Mouse (Mus musculus): ENCODE measurements around the gene Tasp1. TPM values are rescaled to one million over a fixed set of nuclear protein-coding genes. Genes with fewer than 3 reads are reported as not detected.

Gene Tasp1
- total and polyA plus RNA-seq, 3 experiments: 17.0 to 31.5 TPM; not detected in 1

GRCm38 (mm10) chr2:140036854-140037253 lies 29.8 kb downstream of the Tasp1 start:
- DNase-seq (ENCODE audit: low read depth, low spot score): no peak
- Histone ChIP-seq H3K27me3 (ENCODE audit: control insufficient read depth in 1 of 2, insufficient read depth in 2 of 2, low read length in 2 of 2) (no peaks in the 10 kb centered on the region), H3K27ac (ENCODE audit: control insufficient read depth, low read depth, low read length) (no peak overlapping the region), H3K4me3 (ENCODE audit: control insufficient read depth in 1 of 2, insufficient read depth in 1 of 2, low read depth in 2 of 2, low read length in 2 of 2) (no peak overlapping the region), H3K36me3 (ENCODE audit: control insufficient read depth in 1 of 2, insufficient read depth in 2 of 2, low read length in 2 of 2) (peaks cover 0 to 10% of the 10 kb centered on the region in 2 experiments; a peak in 2 of 4 replicates), H3K9ac (ENCODE audit: control insufficient read depth, low read depth, low read length, poor library complexity, severe bottlenecking) (no peak overlapping the region), H3K4me1 (ENCODE audit: control insufficient read depth in 1 of 2, insufficient read depth in 2 of 2, low read length in 2 of 2) (no peaks in the 10 kb centered on the region), H3K79me2 (ENCODE audit: control insufficient read depth, insufficient read depth, low read length, poor library complexity) (no peaks in the 10 kb centered on the region), H3K9me3 (replicated peaks; ENCODE audit: insufficient read depth, low read length) (no peaks in the 10 kb centered on the region)
- TF ChIP-seq MAX (IDR thresholded peaks at IDR 0.05; ENCODE audit: low read length) (no peak), NRF1 (IDR thresholded peaks at IDR 0.05; ENCODE audit: insufficient read depth, low read depth, low read length, poor library complexity, severe bottlenecking) (no peak), TCF12 (IDR thresholded peaks at IDR 0.05; ENCODE audit: low read depth, low read length) (no peak), TBP (IDR thresholded peaks at IDR 0.05; ENCODE audit: low read depth, low read length) (no peak), MYB (IDR thresholded peaks at IDR 0.05; ENCODE audit: low read depth, low read length) (no peak), ZMIZ1 (IDR thresholded peaks at IDR 0.05; ENCODE audit: low read depth, low read length) (no peak), ZNF384 (IDR thresholded peaks at IDR 0.05; ENCODE audit: low read depth, low read length) (no peak), USF2 (IDR thresholded peaks at IDR 0.05; ENCODE audit: borderline replicate concordance in 1 of 2, insufficient read depth in 1 of 2, low read depth in 1 of 2, low read length in 2 of 2) (no peak), KAT2A (conservative IDR thresholded peaks at IDR 0.05; ENCODE audit: low read depth, low read length) (no peak), CHD2 (IDR thresholded peaks at IDR 0.05; ENCODE audit: low read length) (no peak), CTCF (IDR thresholded peaks at IDR 0.05 in 2 of 3, conservative IDR thresholded peaks at IDR 0.05 in 1 of 3; ENCODE audit: control insufficient read depth in 1 of 3, insufficient read depth in 1 of 3, low read depth in 2 of 3, low read length in 3 of 3, poor library complexity in 1 of 3, severe bottlenecking in 1 of 3) (no peak)

DNA sequence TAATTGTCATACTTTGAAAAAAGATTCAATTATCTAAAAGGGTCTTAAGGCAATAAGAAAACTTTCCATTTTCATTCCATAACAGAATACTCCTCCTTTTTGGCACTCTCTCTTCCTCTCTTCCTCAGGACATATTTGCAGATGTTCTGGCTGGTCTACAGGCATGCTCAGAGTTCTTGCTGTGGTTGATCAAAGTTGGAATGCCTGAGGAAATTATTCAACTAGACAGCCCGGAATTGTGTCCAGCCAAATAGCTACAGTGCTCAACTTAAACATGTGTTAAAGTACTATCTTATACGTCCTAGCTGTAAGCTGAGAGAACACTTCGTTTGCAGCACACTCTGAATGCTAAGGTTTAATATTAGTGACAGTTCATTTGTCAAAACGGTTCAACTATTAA lies 41.7 kb downstream of the Tasp1 start:
- no peaks in the 10 kb centered on the region for H3K9me3 ChIP-seq (replicated peaks; ENCODE audit: insufficient read depth, low read length)
- no peak overlapping the region for H3K4me3 ChIP-seq (ENCODE audit: control insufficient read depth in 1 of 2, insufficient read depth in 1 of 2, low read depth in 2 of 2, low read length in 2 of 2)
- peaks cover 0 to 21% of the 10 kb centered on the region in 2 experiments; a peak in 2 of 4 replicates for H3K36me3 ChIP-seq (ENCODE audit: control insufficient read depth in 1 of 2, insufficient read depth in 2 of 2, low read length in 2 of 2)
- no peaks in the 10 kb centered on the region for H3K4me1 ChIP-seq (ENCODE audit: control insufficient read depth in 1 of 2, insufficient read depth in 2 of 2, low read length in 2 of 2)
- DNase-seq (ENCODE audit: low read depth, low spot score): no peak
- no peak overlapping the region for H3K9ac ChIP-seq (ENCODE audit: control insufficient read depth, low read depth, low read length, poor library complexity, severe bottlenecking)
- TF ChIP-seq ZC3H11A (IDR thresholded peaks at IDR 0.05; ENCODE audit: low read depth, low read length): no peak
- TF ChIP-seq CTCF (IDR thresholded peaks at IDR 0.05 in 2 of 3, conservative IDR thresholded peaks at IDR 0.05 in 1 of 3; ENCODE audit: control insufficient read depth in 1 of 3, insufficient read depth in 1 of 3, low read depth in 2 of 3, low read length in 3 of 3, poor library complexity in 1 of 3, severe bottlenecking in 1 of 3): no peak
- TF ChIP-seq TCF12 (IDR thresholded peaks at IDR 0.05; ENCODE audit: low read depth, low read length): no peak
- no peak for TF ChIP-seq ZNF384 (IDR thresholded peaks at IDR 0.05; ENCODE audit: low read depth, low read length)
- TF ChIP-seq POLR2AphosphoS5 (IDR thresholded peaks at IDR 0.05; ENCODE audit: borderline replicate concordance, low read depth, low read length): no peak
- TF ChIP-seq NELFE (IDR thresholded peaks at IDR 0.05; ENCODE audit: low read depth, low read length): no peak
- no peak for TF ChIP-seq CHD1 (IDR thresholded peaks at IDR 0.05; ENCODE audit: low read depth, low read length)
- TF ChIP-seq TAL1 (IDR thresholded peaks at IDR 0.05; ENCODE audit: low read length): no peak
- TF ChIP-seq POLR2A (IDR thresholded peaks at IDR 0.05; ENCODE audit: control insufficient read depth in 1 of 2, insufficient read depth in 1 of 2, low read depth in 1 of 2, low read length in 2 of 2, poor library complexity in 1 of 2): no peak
- TF ChIP-seq SMC3 (IDR thresholded peaks at IDR 0.05; ENCODE audit: low read depth, low read length): no peak
- TF ChIP-seq MXI1 (IDR thresholded peaks at IDR 0.05; ENCODE audit: low read depth, low read length): no peak
- no peak for TF ChIP-seq RAD21 (IDR thresholded peaks at IDR 0.05; ENCODE audit: low read depth, low read length)
- TF ChIP-seq ZMIZ1 (IDR thresholded peaks at IDR 0.05; ENCODE audit: low read depth, low read length): no peak
- no peak for TF ChIP-seq NRF1 (IDR thresholded peaks at IDR 0.05; ENCODE audit: insufficient read depth, low read depth, low read length, poor library complexity, severe bottlenecking)
- H3K27ac ChIP-seq (ENCODE audit: control insufficient read depth, low read depth, low read length): no peak overlapping the region
- no peaks in the 10 kb centered on the region for H3K27me3 ChIP-seq (ENCODE audit: control insufficient read depth in 1 of 2, insufficient read depth in 2 of 2, low read length in 2 of 2)
- no peaks in the 10 kb centered on the region for H3K79me2 ChIP-seq (ENCODE audit: control insufficient read depth, insufficient read depth, low read length, poor library complexity)
